Mouse (Mus musculus) brain, embryonic 14.5 days (tissue): ENCODE results near the gene Atp6v0a2.

Experiments used
- CTCF ChIP-seq: fragments of 200-500 bp; IDR thresholded peaks from 2 replicates; pipeline ENCODE4 v1.5.1; 2012; ENCODE audit warnings: inconsistent platforms, mild to moderate bottlenecking, moderate library complexity, borderline replicate concordance; ENCODE audit not compliant: insufficient read depth, insufficient read length; ENCODE audit errors: extremely low read depth
- POLR2A ChIP-seq: fragments of 200-500 bp; IDR thresholded peaks from 2 replicates; pipeline ENCODE4 v1.6.1; 2012; ENCODE audit warnings: mild to moderate bottlenecking, inconsistent platforms, borderline replicate concordance; ENCODE audit not compliant: poor library complexity, insufficient read depth, insufficient read length, severe bottlenecking; ENCODE audit errors: extremely low read depth

DNA sequence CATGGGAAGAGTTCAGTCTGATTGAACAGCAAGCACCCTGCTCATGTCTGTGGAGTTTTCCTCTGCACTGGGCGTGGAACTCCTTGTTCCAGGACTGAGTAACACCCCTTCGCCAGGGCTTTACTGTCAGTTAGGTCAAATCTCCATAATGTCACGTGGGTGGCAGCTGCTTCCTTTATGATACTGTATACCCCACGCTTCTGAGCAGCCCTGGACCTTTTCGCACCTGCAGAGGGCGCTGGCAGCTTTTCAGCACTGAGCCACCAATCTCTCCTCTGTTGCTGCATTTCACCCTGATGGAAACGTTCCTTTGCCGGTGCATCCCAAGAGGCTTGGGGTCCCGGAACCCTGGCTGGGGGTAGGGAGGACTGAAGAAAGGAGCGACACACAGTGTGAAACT lies 17.4 kb upstream of the Atp6v0a2 start:
- TF ChIP-seq POLR2A (no peak), CTCF (peak; percentile 15; the same call in 1 of the 2 replicates)
